Mouse (Mus musculus): ENCODE measurements around the gene Gm9732.
"Not testable (repeated sequence)": the region's sequence is repeated elsewhere in the genome, so short reads cannot be mapped to it uniquely, and the experiment has no call there.

Gm9732 gene

GRCm38 (mm10) chr14:43274986-43275511, at the start of gene Gm9732:
TSS of gene Gm9732 (plus strand) at chr14:43275036.
- DNase-seq (ENCODE audit: low spot score): peak; percentile 62

DNA sequence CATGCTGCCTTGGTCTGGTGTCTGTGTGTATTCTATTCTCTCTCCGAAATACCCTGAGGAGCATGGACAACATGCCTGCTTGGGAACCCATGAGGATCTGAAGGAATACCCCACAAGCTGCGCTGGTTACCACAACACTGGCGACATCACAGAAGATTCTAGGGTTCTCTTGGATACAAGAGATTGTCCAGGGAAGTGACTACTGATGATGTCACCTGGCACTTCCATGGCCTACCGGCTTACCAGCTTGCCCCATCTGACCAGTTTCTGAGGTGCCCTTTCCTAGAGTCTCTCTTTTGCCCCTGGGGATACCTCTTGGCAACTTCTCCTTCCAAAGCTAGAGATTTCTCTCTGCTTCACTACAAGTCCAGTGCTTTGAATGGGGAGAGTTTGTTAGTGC, 39.6 kb upstream of the Gm9732 start, which contains the start of gene Gm8122:
TSS of gene Gm8122 (minus strand) at position 101 of the 400 bp plus-strand sequence.
- not testable (repeated sequence) for DNase-seq (ENCODE audit: low spot score)

- DNase-seq (ENCODE audit: low spot score): not testable (repeated sequence)
Observed at GRCm38 (mm10) chr14:43237769-43238168, 37.1 kb upstream of the Gm9732 start.

DNA sequence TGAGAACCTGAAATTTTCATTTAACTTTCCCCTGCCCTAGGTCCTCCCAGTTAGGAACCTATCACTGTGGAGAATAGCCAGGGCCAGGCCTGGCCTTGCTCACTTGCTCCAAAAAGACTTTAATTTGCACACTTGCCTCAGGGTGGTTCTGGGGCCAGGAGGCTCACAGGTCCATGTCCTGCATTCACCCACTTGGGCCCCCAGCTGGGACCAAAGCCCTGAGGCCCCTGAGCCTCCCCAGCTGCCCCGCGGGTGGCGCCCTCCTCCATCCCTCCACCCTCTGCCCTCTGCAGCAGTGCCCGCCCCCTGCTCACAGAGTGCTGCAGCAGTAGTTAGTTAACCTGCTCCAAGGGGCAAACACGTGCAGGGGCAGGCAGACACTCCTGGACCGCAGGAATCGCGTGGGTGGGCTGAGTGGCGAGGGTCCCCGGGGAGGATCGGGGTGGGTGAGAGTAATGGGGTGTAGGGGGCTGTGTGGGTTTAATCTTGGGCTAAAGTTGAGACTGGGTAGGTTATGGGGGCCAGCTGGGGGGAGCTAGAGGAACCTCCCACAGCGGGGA, 25.1 kb upstream of the Gm9732 start:
- peak; percentile 57 for DNase-seq (ENCODE audit: low spot score)

- not testable (repeated sequence) for DNase-seq (ENCODE audit: low spot score)
Observed at GRCm38 (mm10) chr14:43250549-43251253, 24.1 kb upstream of the Gm9732 start.

- not testable (repeated sequence) for DNase-seq (ENCODE audit: low spot score)
Observed at GRCm38 (mm10) chr14:43256511-43256910, 18.3 kb upstream of the Gm9732 start.

DNA sequence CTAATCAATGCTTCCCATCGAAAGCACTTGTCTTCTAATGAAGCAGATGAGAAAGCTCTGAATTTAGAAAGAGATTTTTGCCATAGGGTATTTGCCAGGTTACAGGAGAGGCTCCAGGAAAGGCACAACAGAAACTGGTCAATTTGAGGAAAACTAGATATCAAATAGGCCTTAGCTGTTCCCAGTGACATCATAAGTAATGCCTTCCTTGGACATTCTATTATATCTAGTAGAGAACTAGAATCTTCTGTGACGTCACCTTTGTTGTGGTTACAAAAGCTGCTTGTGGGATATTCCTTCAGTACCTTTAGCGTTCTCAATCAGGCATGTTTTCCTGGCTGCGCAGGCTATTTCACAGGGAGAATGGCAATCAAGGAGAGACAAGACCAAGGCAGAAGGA, 16.5 kb upstream of the Gm9732 start, which contains the start of gene Gm8126:
TSS of gene Gm8126 (plus strand) at position 301 of the 400 bp plus-strand sequence.
- not testable (repeated sequence) for DNase-seq (ENCODE audit: low spot score)

DNA sequence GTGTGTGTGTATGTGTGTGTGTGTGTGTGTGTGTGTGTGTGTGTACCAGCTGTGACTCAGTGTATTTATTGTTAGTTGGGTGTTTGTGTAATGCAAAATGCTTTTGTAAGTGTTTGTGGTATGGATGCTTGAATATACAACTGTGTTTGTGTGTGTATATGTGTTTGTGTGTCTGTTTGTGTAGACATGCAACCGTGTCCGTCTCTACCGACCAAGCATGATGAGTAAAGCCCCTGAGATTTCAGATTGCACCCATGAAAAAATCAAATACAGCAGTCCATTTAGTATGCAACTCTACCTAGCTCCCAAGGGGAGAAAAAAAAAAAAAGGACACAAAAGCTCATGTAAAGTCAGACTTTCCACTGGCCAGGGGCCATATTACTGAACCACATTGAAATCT, 11.4 kb upstream of the Gm9732 start:
- not testable (repeated sequence) for DNase-seq (ENCODE audit: low spot score)

- not testable (repeated sequence) for DNase-seq (ENCODE audit: low spot score)
Observed at GRCm38 (mm10) chr14:43268521-43269084, 6.2 kb upstream of the Gm9732 start.

DNA sequence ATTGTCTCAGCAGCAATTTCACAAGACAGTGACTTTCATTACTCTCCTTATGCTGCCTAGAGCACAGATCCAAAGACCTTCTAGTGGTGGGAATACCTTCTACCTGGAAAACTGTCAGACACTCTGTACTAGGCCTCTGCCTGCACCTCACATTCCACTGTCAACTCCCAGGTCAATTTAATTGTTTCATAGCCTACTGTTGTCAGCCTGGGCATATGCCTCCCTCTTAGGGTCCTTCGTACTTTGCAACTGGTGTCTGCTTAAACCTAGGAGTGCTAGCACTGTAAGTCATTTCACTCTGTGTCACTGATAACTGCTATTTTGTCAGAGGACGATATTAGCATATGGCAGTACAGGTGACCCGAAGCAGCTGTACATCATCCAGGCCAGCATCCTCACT, 5.6 kb upstream of the Gm9732 start:
- not testable (repeated sequence) for DNase-seq (ENCODE audit: low spot score)

DNA sequence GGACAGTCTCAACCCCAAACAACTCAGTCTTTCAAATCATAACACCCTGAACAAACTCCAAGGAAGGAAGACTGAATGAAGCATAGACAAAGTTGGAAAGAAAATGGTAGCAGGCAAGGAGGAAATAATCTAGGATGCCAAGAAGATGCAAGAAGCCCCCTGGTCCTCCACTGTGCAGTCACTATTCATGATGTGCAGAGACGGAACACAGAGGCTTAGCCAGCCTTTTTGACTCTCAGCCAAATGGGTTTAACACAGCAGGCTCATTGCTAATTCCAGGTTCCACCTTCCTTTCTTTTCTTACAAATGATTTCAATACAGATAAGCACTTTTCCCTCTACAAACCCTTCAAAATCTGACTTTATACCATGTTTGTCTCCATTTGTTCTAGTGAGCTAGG, 1.7 kb upstream of the Gm9732 start:
- DNase-seq (ENCODE audit: low spot score): not testable (repeated sequence)

DNA sequence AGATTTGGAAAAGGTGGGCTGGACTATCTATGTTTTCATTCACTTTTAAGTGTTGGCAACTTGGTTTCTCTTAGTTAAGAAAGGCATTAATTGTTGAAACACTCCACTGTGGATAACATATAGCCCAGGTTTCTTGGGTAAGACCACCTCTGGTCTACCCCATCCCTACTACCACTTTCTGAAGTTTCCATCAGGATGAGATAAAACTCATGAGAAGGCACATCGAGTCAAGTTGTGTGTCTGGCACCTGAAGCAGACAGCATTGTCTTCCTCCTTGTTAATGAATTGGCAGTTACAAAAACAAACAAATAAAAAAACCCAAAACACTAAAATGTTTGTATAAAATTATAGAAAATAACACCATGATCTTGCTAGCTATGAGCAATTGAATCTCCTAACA, 916 bp downstream of the Gm9732 start:
- not testable (repeated sequence) for DNase-seq (ENCODE audit: low spot score)

GRCm38 (mm10) chr14:43277468-43277867, 2.6 kb downstream of the Gm9732 start:
- DNase-seq (ENCODE audit: low spot score): not testable (repeated sequence)

GRCm38 (mm10) chr14:43278146-43278545, 3.3 kb downstream of the Gm9732 start:
- DNase-seq (ENCODE audit: low spot score): not testable (repeated sequence)

GRCm38 (mm10) chr14:43278681-43279080, 3.8 kb downstream of the Gm9732 start:
- DNase-seq (ENCODE audit: low spot score): peak; percentile 60

GRCm38 (mm10) chr14:43293503-43293902, 18.7 kb downstream of the Gm9732 start, which contains the start of gene Gm8127:
TSS of gene Gm8127 (minus strand) at chr14:43293832.
- not testable (repeated sequence) for DNase-seq (ENCODE audit: low spot score)

DNA sequence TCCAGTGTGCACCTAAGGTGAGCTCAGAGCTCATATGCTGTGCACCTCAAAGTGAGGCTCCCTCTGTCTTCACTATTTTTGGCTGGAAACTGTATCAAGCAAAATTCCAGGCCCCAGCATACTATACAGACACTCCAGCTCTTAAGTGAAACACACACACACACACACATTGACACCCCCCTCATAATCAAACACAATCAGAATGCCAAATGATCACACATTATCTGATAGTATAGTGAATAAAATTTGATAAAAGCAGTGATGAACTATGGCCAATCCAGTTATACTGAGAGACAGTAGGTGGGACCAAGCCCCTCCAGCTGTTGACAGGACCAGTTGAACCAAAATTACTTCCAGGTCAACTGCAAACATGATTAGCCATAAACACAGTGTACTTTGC, 44.7 kb downstream of the Gm9732 start:
- not testable (repeated sequence) for DNase-seq (ENCODE audit: low spot score)

- not testable (repeated sequence) for DNase-seq (ENCODE audit: low spot score)
Observed at GRCm38 (mm10) chr14:43328603-43329002, 53.8 kb downstream of the Gm9732 start.

DNA sequence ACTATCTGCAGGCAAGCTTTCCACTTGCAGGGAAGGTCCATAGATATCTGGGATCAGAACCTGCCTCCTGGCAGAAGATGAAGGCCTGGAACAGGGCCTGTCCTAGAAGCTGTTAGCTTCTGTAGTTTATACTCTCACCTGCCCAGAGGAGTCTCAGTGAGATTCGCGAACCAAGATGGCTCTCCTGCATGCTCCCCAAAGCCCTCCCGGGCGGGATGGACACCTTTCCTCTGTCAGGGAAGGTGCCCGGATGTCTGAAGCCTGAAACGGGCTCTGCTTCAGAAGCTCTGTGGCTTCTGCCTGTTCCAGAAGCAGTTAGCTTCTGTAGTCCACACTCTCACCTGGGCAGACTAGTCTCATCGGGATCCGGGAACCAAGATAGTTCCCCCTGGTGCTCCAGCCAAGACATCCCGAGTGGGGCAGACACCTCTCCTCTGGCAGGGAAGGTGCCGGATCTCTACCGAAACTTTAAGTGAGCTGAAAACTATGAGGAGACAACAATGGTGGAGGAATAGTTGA, 56.6 kb downstream of the Gm9732 start:
- not testable (repeated sequence) for DNase-seq (ENCODE audit: low spot score)

- not testable (repeated sequence) for DNase-seq (ENCODE audit: low spot score)
Observed at GRCm38 (mm10) chr14:43337646-43338045, 62.8 kb downstream of the Gm9732 start.

DNA sequence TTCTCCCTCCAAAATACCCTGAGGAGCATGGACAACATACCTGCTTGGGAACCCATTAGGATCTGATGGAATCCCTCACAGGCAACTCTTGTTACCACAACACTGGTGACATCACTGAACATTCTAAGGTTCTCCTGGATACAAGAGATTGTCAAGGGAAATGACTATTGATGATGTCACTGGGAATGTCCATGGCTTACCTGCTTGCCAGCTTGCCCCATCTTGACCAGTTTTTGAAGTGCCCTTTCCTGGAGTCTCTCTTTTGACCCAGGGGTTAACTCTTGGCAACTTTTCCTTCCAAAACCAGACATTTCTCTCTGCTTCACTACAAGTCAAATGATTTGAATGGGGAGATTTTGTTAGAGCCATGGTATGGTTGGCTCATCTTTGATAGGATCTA, 72.9 kb downstream of the Gm9732 start, which contains the start of gene 1700001F09Rik:
TSS of gene 1700001F09Rik (minus strand) at position 101 of the 400 bp plus-strand sequence.
- not testable (repeated sequence) for DNase-seq (ENCODE audit: low spot score)

DNA sequence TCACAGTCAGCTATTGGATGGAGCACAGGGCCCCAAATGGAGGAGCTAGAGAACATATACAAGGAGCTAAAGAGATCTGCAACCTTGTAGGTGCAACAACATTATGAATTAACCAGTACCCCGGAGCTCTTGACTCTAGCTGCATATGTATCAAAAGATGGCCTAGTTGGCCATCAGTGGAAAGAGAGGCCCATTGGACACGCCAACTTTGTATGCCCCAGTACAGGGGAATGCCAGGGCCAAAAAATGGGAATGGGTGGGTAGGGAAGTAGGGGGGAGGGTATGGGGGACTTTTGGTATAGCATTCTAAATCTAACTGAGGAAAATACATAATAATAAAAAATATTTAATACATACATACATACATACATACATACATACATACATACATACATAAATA, 78.1 kb downstream of the Gm9732 start:
- DNase-seq (ENCODE audit: low spot score): not testable (repeated sequence)
